Mouse (Mus musculus): ENCODE measurements around the gene Gm28230.

The Gm28230 gene

GRCm38 (mm10) chr2:74691022-74691951, 35.2 kb upstream of the Gm28230 start, which contains the start of gene Hoxd10:
Hoxd10 (plus strand) TSS chr2:74691924.
- peak in 1 of 2 experiments; percentile 82 for DNase-seq (ENCODE audit: low spot score in 2 of 2)

- no peak for DNase-seq (ENCODE audit: low spot score in 2 of 2)
Observed at GRCm38 (mm10) chr2:74691995-74692807, 34.3 kb upstream of the Gm28230 start.

GRCm38 (mm10) chr2:74692808-74693431, 33.6 kb upstream of the Gm28230 start:
- DNase-seq (ENCODE audit: low spot score in 2 of 2), result no peak

- DNase-seq (ENCODE audit: low spot score in 2 of 2), result no peak
Observed at GRCm38 (mm10) chr2:74693432-74693827, 33.1 kb upstream of the Gm28230 start.

GRCm38 (mm10) chr2:74694066-74694465, 32.5 kb upstream of the Gm28230 start:
- DNase-seq (ENCODE audit: low spot score in 2 of 2), result no peak

- no peak for DNase-seq (ENCODE audit: low spot score in 2 of 2)
Observed at GRCm38 (mm10) chr2:74695383-74695782, 31.1 kb upstream of the Gm28230 start.

- no peak for DNase-seq (ENCODE audit: low spot score in 2 of 2)
Observed at GRCm38 (mm10) chr2:74695813-74696430, 30.6 kb upstream of the Gm28230 start.

- DNase-seq (ENCODE audit: low spot score in 2 of 2), result peak in 1 of 2 experiments; percentile 18
Observed at GRCm38 (mm10) chr2:74696442-74697335, 29.8 kb upstream of the Gm28230 start.

GRCm38 (mm10) chr2:74697567-74698121, 28.9 kb upstream of the Gm28230 start, which contains the start of gene Hoxd9:
Hoxd9 (plus strand) TSS chr2:74697727.
- DNase-seq (ENCODE audit: low spot score in 2 of 2), result peak in 1 of 2 experiments; percentile 74

GRCm38 (mm10) chr2:74698201-74699052, 28.1 kb upstream of the Gm28230 start:
- DNase-seq (ENCODE audit: low spot score in 2 of 2), result peak in 1 of 2 experiments; percentile 42

GRCm38 (mm10) chr2:74699053-74699430, 27.5 kb upstream of the Gm28230 start:
- no peak for DNase-seq (ENCODE audit: low spot score in 2 of 2)

- peak in 1 of 2 experiments; percentile 27 for DNase-seq (ENCODE audit: low spot score in 2 of 2)
Observed at GRCm38 (mm10) chr2:74699664-74700545, 26.6 kb upstream of the Gm28230 start.

- DNase-seq (ENCODE audit: low spot score in 2 of 2), result peak in 1 of 2 experiments; percentile 27
Observed at GRCm38 (mm10) chr2:74700546-74701112, 25.9 kb upstream of the Gm28230 start.

GRCm38 (mm10) chr2:74701949-74702819, 24.3 kb upstream of the Gm28230 start:
- DNase-seq (ENCODE audit: low spot score in 2 of 2), result peak in 1 of 2 experiments; percentile 85

GRCm38 (mm10) chr2:74702820-74703219, 23.7 kb upstream of the Gm28230 start:
- no peak for DNase-seq (ENCODE audit: low spot score in 2 of 2)

- no peak for DNase-seq (ENCODE audit: low spot score in 2 of 2)
Observed at GRCm38 (mm10) chr2:74703317-74703716, 23.2 kb upstream of the Gm28230 start.

All from urinary bladder, postnatal 4 days (tissue).